Mouse (Mus musculus) MEL (cell line): ENCODE data around the gene Ankmy2. TPM values are rescaled to one million over a fixed set of nuclear protein-coding genes. Genes with fewer than 3 reads are reported as not detected.

Experiments
- DNase-seq: peaks from one replicate; pipeline ENCODE4 v3.0.0; 2011; ENCODE audit warnings: low read depth, low spot score
- H3K27ac ChIP-seq: 2 replicates; pipeline ENCODE4 v1.5.1; 2012; ENCODE audit warnings: low read depth, mild to moderate bottlenecking, control low read depth, low read length, moderate library complexity; ENCODE audit not compliant: control insufficient read depth
- H3K27me3 ChIP-seq, 2 experiments: fragments of 150-350 bp in 1 of 2; sonication (generic) in 1 of 2; 2 replicates each; pipeline ENCODE4 v1.6.1; 2012; ENCODE audit warnings: low read length in 2 of 2, mild to moderate bottlenecking in 2 of 2, improper control_type of control experiment in 1 of 2, moderate library complexity in 1 of 2; ENCODE audit not compliant: insufficient read depth in 2 of 2, control insufficient read depth in 1 of 2
- H3K36me3 ChIP-seq, 2 experiments: 2 replicates each; pipeline ENCODE4 v1.6.1; 2012 to 2014; ENCODE audit warnings: low read length in 2 of 2, improper control_type of control experiment in 1 of 2, inconsistent platforms in 1 of 2, mild to moderate bottlenecking in 1 of 2; ENCODE audit not compliant: insufficient read depth in 2 of 2, control insufficient read depth in 1 of 2
- H3K4me1 ChIP-seq, 2 experiments: fragments of 150-350 bp in 1 of 2; sonication (generic) in 1 of 2; 2 replicates each; pipeline ENCODE4 v1.6.1; 2012; ENCODE audit warnings: low read length in 2 of 2, improper control_type of control experiment in 1 of 2, mild to moderate bottlenecking in 1 of 2; ENCODE audit not compliant: insufficient read depth in 2 of 2, control insufficient read depth in 1 of 2
- H3K4me3 ChIP-seq, 2 experiments: fragments of 150-350 bp in 1 of 2; sonication (generic) in 1 of 2; 2 replicates each; pipeline ENCODE4 v1.5.1; 2012; ENCODE audit warnings: low read depth in 2 of 2, low read length in 2 of 2, mild to moderate bottlenecking in 2 of 2, moderate library complexity in 2 of 2, control low read depth in 1 of 2, improper control_type of control experiment in 1 of 2; ENCODE audit not compliant: control insufficient read depth in 1 of 2, insufficient read depth in 1 of 2
- H3K79me2 ChIP-seq: 2 replicates; pipeline ENCODE4 v1.6.1; 2012; ENCODE audit warnings: mild to moderate bottlenecking, low read length, moderate library complexity; ENCODE audit not compliant: control insufficient read depth, poor library complexity, insufficient read depth
- H3K9ac ChIP-seq: 2 replicates; pipeline ENCODE4 v1.6.1; 2012; ENCODE audit warnings: low read depth, mild to moderate bottlenecking, control low read depth, low read length, moderate library complexity; ENCODE audit not compliant: control insufficient read depth, poor library complexity, severe bottlenecking
- H3K9me3 ChIP-seq: fragments of 150-350 bp; sonication (generic); replicated peaks from 2 replicates; pipeline ENCODE4 v1.6.1; 2012; ENCODE audit warnings: mild to moderate bottlenecking, low read length, improper control_type of control experiment, moderate library complexity; ENCODE audit not compliant: insufficient read depth
- CHD1 ChIP-seq: IDR thresholded peaks from 2 replicates; pipeline ENCODE4 v1.6.1; 2012; ENCODE audit warnings: low read depth, mild to moderate bottlenecking, inconsistent platforms, low read length, improper control_type of control experiment
- CTCF ChIP-seq, 3 experiments: IDR thresholded peaks in 2 of 3; conservative IDR thresholded peaks in 1 of 3; 2 replicates each; pipeline ENCODE4 v1.5.1; 2011 to 2012; ENCODE audit warnings: low read length in 3 of 3, low read depth in 2 of 3, mild to moderate bottlenecking in 2 of 3, improper control_type of control experiment in 1 of 3, inconsistent platforms in 1 of 3, mixed read lengths in 1 of 3, moderate library complexity in 1 of 3; ENCODE audit not compliant: control insufficient read depth in 1 of 3, insufficient read depth in 1 of 3, poor library complexity in 1 of 3, severe bottlenecking in 1 of 3
- E2F4 ChIP-seq: IDR thresholded peaks from 2 replicates; pipeline ENCODE4 v1.6.1; 2011; ENCODE audit warnings: low read depth, low read length, improper control_type of control experiment, borderline replicate concordance
- EP300 ChIP-seq, 2 experiments: IDR thresholded peaks; 2 replicates each; pipeline ENCODE4 v1.6.1; 2011; ENCODE audit warnings: improper control_type of control experiment in 2 of 2, low read length in 2 of 2, low read depth in 1 of 2, mild to moderate bottlenecking in 1 of 2
- GABPA ChIP-seq: IDR thresholded peaks from 2 replicates; pipeline ENCODE4 v1.6.1; 2012; ENCODE audit warnings: low read depth, mild to moderate bottlenecking, inconsistent platforms, low read length, improper control_type of control experiment, moderate library complexity
- GATA1 ChIP-seq: IDR thresholded peaks from 2 replicates; pipeline ENCODE4 v1.6.1; 2011; ENCODE audit warnings: low read depth, low read length, improper control_type of control experiment
- HCFC1 ChIP-seq: IDR thresholded peaks from 2 replicates; pipeline ENCODE4 v1.6.1; 2012; ENCODE audit warnings: low read depth, mild to moderate bottlenecking, inconsistent platforms, low read length, improper control_type of control experiment, moderate library complexity
- JUND ChIP-seq: IDR thresholded peaks from 2 replicates; pipeline ENCODE4 v1.6.1; 2011; ENCODE audit warnings: low read depth, mild to moderate bottlenecking, improper control_type of control experiment, low read length
- MAFK ChIP-seq: IDR thresholded peaks from 2 replicates; pipeline ENCODE4 v1.6.1; 2011; ENCODE audit warnings: low read depth, mild to moderate bottlenecking, low read length, improper control_type of control experiment, borderline replicate concordance
- MAZ ChIP-seq: IDR thresholded peaks from 2 replicates; pipeline ENCODE4 v1.6.1; 2012; ENCODE audit warnings: low read depth, mild to moderate bottlenecking, inconsistent platforms, low read length, improper control_type of control experiment
- MEF2A ChIP-seq: IDR thresholded peaks from 2 replicates; pipeline ENCODE4 v1.6.1; 2014; ENCODE audit warnings: low read depth, mild to moderate bottlenecking, inconsistent platforms, low read length, improper control_type of control experiment; ENCODE audit not compliant: poor library complexity, insufficient replicate concordance, severe bottlenecking; ENCODE audit errors: extremely low read depth
- MXI1 ChIP-seq: IDR thresholded peaks from 2 replicates; pipeline ENCODE4 v1.6.1; 2011; ENCODE audit warnings: mild to moderate bottlenecking, low read depth, low read length, improper control_type of control experiment
- MYB ChIP-seq: IDR thresholded peaks from 2 replicates; pipeline ENCODE4 v1.6.1; 2011; ENCODE audit warnings: mild to moderate bottlenecking, low read depth, low read length, improper control_type of control experiment
- NELFE ChIP-seq: IDR thresholded peaks from 2 replicates; pipeline ENCODE4 v1.6.1; 2011; ENCODE audit warnings: low read depth, low read length, improper control_type of control experiment
- NRF1 ChIP-seq: IDR thresholded peaks from 2 replicates; pipeline ENCODE4 v1.6.1; 2014; ENCODE audit warnings: low read depth, mild to moderate bottlenecking, inconsistent platforms, low read length, improper control_type of control experiment, moderate library complexity; ENCODE audit not compliant: poor library complexity, insufficient read depth, severe bottlenecking
- POLR2A ChIP-seq, 2 experiments: IDR thresholded peaks; 2 replicates each; pipeline ENCODE4 v1.6.1; 2011 to 2012; ENCODE audit warnings: low read length in 2 of 2, mild to moderate bottlenecking in 2 of 2, control low read depth in 1 of 2, improper control_type of control experiment in 1 of 2, low read depth in 1 of 2, moderate library complexity in 1 of 2; ENCODE audit not compliant: control insufficient read depth in 1 of 2, insufficient read depth in 1 of 2, poor library complexity in 1 of 2
- POLR2AphosphoS5 ChIP-seq: IDR thresholded peaks from 2 replicates; pipeline ENCODE4 v1.6.1; 2012; ENCODE audit warnings: low read depth, borderline replicate concordance, mild to moderate bottlenecking, inconsistent platforms, low read length, moderate library complexity, mixed read lengths
- RCOR1 ChIP-seq: IDR thresholded peaks from 2 replicates; pipeline ENCODE4 v1.6.1; 2012; ENCODE audit warnings: low read depth, mild to moderate bottlenecking, inconsistent platforms, low read length, improper control_type of control experiment
- SIN3A ChIP-seq: IDR thresholded peaks from 2 replicates; pipeline ENCODE4 v1.6.1; 2012; ENCODE audit warnings: low read length, improper control_type of control experiment, inconsistent platforms
- SMC3 ChIP-seq: IDR thresholded peaks from 2 replicates; pipeline ENCODE4 v1.6.1; 2011; ENCODE audit warnings: low read depth, low read length, improper control_type of control experiment
- TBP ChIP-seq: IDR thresholded peaks from 2 replicates; pipeline ENCODE4 v1.8.0; 2011; ENCODE audit warnings: low read depth, low read length, improper control_type of control experiment
- TCF12 ChIP-seq: IDR thresholded peaks from 2 replicates; pipeline ENCODE4 v1.6.1; 2014; ENCODE audit warnings: low read depth, mild to moderate bottlenecking, inconsistent platforms, low read length, improper control_type of control experiment, moderate library complexity
- UBTF ChIP-seq: IDR thresholded peaks from 2 replicates; pipeline ENCODE4 v1.6.1; 2012; ENCODE audit warnings: low read depth, mild to moderate bottlenecking, inconsistent platforms, low read length, improper control_type of control experiment, moderate library complexity, borderline replicate concordance; ENCODE audit not compliant: insufficient read depth
- USF1 ChIP-seq: IDR thresholded peaks from 2 replicates; pipeline ENCODE4 v1.6.1; 2014; ENCODE audit warnings: low read depth, mild to moderate bottlenecking, inconsistent platforms, low read length, improper control_type of control experiment, moderate library complexity
- ZC3H11A ChIP-seq: IDR thresholded peaks from 2 replicates; pipeline ENCODE4 v1.6.1; 2012; ENCODE audit warnings: low read depth, mild to moderate bottlenecking, inconsistent platforms, low read length, improper control_type of control experiment
- ZKSCAN1 ChIP-seq: IDR thresholded peaks from 2 replicates; pipeline ENCODE4 v1.6.1; 2012; ENCODE audit warnings: low read depth, mild to moderate bottlenecking, inconsistent platforms, low read length, improper control_type of control experiment, moderate library complexity
- ZMIZ1 ChIP-seq: IDR thresholded peaks from 2 replicates; pipeline ENCODE4 v1.6.1; 2012; ENCODE audit warnings: low read depth, mild to moderate bottlenecking, inconsistent platforms, low read length, improper control_type of control experiment, moderate library complexity
- polyA plus RNA-seq, 2 experiments: library from polyadenylated mRNA; stranded (reverse) in 1 of 2; unstranded in 1 of 2; fragments of >175 nt in 1 of 2; fragments of >200 nt in 1 of 2; gene quantifications; 2 replicates each; pipeline versions ENCODE4 v1.2.1 to v1.2.4; 2012; ENCODE audit warnings: low replicate concordance in 2 of 2, low read depth in 1 of 2; ENCODE audit not compliant: insufficient read length in 2 of 2, insufficient read depth in 1 of 2, missing spikeins in 1 of 2
- total RNA-seq: library from RNA; depleted of rRNA; stranded (reverse); fragments of 300-350 nt; gene quantifications from 2 replicates; pipeline ENCODE4 v1.2.3, GENCODE M21; 2012

The Ankmy2 gene
- total and polyA plus RNA-seq, 3 experiments, result 14.3 to 15.3 TPM; not detected in 1

DNA sequence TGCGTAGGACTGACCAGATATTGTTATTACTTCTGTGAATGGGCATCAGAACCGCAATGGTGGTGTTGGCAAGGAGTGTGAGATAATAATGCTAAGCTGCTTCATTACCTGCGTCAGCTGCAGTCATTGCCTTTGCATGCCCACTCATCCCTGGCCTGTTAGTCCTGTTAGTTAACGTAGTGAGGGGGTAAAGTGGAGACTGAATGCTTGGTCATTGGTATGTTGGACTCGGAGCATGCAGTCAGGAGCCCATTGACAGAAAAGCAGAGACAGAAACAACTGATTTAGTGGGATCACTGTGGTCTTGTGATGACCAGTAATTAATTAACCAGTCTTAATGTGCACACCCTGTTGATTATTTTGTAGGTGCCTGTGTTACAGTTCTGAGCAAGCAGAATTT is 20.3 kb downstream of the Ankmy2 start:
- Histone ChIP-seq H3K4me1 (no peaks in the 10 kb centered on the region), H3K79me2 (no peaks in the 10 kb centered on the region), H3K36me3 (peaks cover 0 to under 1% of the 10 kb centered on the region in 2 experiments; a peak in 1 of 4 replicates), H3K27me3 (no peaks in the 10 kb centered on the region), H3K9me3 (no peaks in the 10 kb centered on the region), H3K4me3 (no peak overlapping the region), H3K27ac (no peak overlapping the region), H3K9ac (no peak overlapping the region)
- DNase-seq, result no peak
- TF ChIP-seq TCF12 (no peak), GABPA (no peak), SIN3A (no peak), RCOR1 (no peak), POLR2A (IDR thresholded peaks at IDR 0.05; ENCODE audit: control insufficient read depth in 1 of 2, insufficient read depth in 1 of 2, low read depth in 1 of 2, low read length in 2 of 2, poor library complexity in 1 of 2) (no peak), EP300 (IDR thresholded peaks at IDR 0.05; ENCODE audit: low read depth in 1 of 2, low read length in 2 of 2) (no peak), MEF2A (no peak)

DNA sequence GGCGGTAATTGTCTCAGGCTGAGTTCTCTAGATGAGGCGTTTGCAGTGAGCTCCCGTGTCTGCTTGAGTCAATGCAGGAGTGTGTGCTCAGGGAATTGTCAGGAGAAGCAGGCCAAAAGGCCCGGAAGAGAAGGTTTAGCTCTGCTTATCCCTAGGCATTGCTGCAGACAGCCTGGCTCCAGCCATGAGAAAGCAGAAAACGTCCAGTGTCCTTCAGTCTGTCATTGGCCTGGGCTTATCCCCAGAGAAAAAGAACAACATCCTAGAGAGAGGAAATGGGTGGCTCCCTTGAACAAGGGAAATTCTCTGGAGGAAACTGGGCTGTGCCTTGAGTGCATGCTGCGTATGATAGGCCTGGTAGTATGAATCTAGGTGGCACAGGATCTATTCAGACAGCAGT is 25.7 kb downstream of the Ankmy2 start:
- Histone ChIP-seq H3K79me2 (no peaks in the 10 kb centered on the region), H3K4me1 (no peaks in the 10 kb centered on the region), H3K36me3 (peaks cover 0 to 2% of the 10 kb centered on the region in 2 experiments; a peak in 1 of 4 replicates)

DNA sequence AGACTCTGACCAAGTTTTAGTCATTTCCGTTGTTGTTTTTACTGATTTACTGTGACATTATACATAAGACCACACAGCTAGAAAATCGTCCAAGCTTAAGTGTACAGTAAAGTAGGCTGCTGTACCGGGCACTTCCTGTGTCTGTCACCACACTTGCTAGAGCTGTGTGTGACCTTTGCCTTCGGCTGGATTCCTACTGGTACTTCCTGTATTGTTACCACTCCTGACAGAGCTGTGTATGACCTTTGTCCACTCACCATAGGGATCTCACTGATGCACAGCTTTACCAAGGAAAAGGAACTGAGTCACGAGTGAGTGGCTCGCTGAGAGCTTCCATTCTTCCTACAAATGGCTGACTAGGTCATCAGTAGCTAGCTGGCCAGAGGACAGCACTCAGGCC is 30.2 kb downstream of the Ankmy2 start:
- Histone ChIP-seq H3K4me1 (peaks cover 0 to 4% of the 10 kb centered on the region in 2 experiments; a peak in 1 of 4 replicates), H3K79me2 (no peaks in the 10 kb centered on the region), H3K9me3 (no peaks in the 10 kb centered on the region), H3K36me3 (peaks cover 0 to 4% of the 10 kb centered on the region in 2 experiments; a peak in 2 of 4 replicates), H3K4me3 (no peak overlapping the region), H3K9ac (no peak overlapping the region), H3K27ac (no peak overlapping the region), H3K27me3 (no peaks in the 10 kb centered on the region)
- no peak for DNase-seq
- no peak for TF ChIP-seq NELFE
- TF ChIP-seq CHD1, result no peak
- TF ChIP-seq TBP, result no peak
- no peak for TF ChIP-seq CTCF (IDR thresholded peaks at IDR 0.05 in 2 of 3, conservative IDR thresholded peaks at IDR 0.05 in 1 of 3; ENCODE audit: control insufficient read depth in 1 of 3, insufficient read depth in 1 of 3, low read depth in 2 of 3, low read length in 3 of 3, poor library complexity in 1 of 3, severe bottlenecking in 1 of 3)
- TF ChIP-seq POLR2A (IDR thresholded peaks at IDR 0.05; ENCODE audit: control insufficient read depth in 1 of 2, insufficient read depth in 1 of 2, low read depth in 1 of 2, low read length in 2 of 2, poor library complexity in 1 of 2), result no peak
- TF ChIP-seq HCFC1, result no peak
- TF ChIP-seq ZMIZ1, result no peak
- TF ChIP-seq EP300 (IDR thresholded peaks at IDR 0.05; ENCODE audit: low read depth in 1 of 2, low read length in 2 of 2), result no peak
- no peak for TF ChIP-seq NRF1
- no peak for TF ChIP-seq MEF2A
- TF ChIP-seq MYB, result no peak
- no peak for TF ChIP-seq MAFK
- TF ChIP-seq GATA1, result no peak
- TF ChIP-seq SIN3A, result no peak

More for the DNA sequence above, 25.7 kb downstream of the Ankmy2 start:
- H3K27me3 ChIP-seq, result no peaks in the 10 kb centered on the region
- no peak overlapping the region for H3K4me3 ChIP-seq
- H3K27ac ChIP-seq, result no peak overlapping the region
- H3K9ac ChIP-seq, result no peak overlapping the region
- DNase-seq, result no peak
- no peaks in the 10 kb centered on the region for H3K9me3 ChIP-seq
- TF ChIP-seq POLR2A (IDR thresholded peaks at IDR 0.05; ENCODE audit: control insufficient read depth in 1 of 2, insufficient read depth in 1 of 2, low read depth in 1 of 2, low read length in 2 of 2, poor library complexity in 1 of 2) (no peak), E2F4 (no peak), ZC3H11A (no peak), ZKSCAN1 (no peak), USF1 (no peak), MXI1 (no peak), UBTF (no peak), EP300 (IDR thresholded peaks at IDR 0.05; ENCODE audit: low read depth in 1 of 2, low read length in 2 of 2) (no peak), JUND (no peak), CTCF (IDR thresholded peaks at IDR 0.05 in 2 of 3, conservative IDR thresholded peaks at IDR 0.05 in 1 of 3; ENCODE audit: control insufficient read depth in 1 of 3, insufficient read depth in 1 of 3, low read depth in 2 of 3, low read length in 3 of 3, poor library complexity in 1 of 3, severe bottlenecking in 1 of 3) (no peak), MAZ (no peak), NRF1 (no peak), SMC3 (no peak), POLR2AphosphoS5 (no peak)
- TF ChIP-seq, all 39 proteins: peak for 0
